Mouse (Mus musculus) B cell, adult 2 months (primary cell): ENCODE measurements around the gene Gas8.
"Not testable (repeated sequence)": the region's sequence is repeated elsewhere in the genome, so short reads cannot be mapped to it uniquely, and the experiment has no call there.

ENCODE experiments used
- DNase-seq, 2 experiments: peaks; one replicate each; pipeline ENCODE4 v3.0.0; 2022

Gas8 gene

GRCm38 (mm10) chr8:123515540-123515897, 3.1 kb upstream of the Gas8 start:
- DNase-seq, result peak; percentile 5 to 9

- DNase-seq, result no peak
Observed at GRCm38 (mm10) chr8:123516596-123516995, 2.0 kb upstream of the Gas8 start.

- no peak for DNase-seq
Observed at GRCm38 (mm10) chr8:123518172-123518571, 462 bp upstream of the Gas8 start.

GRCm38 (mm10) chr8:123520048-123520447, 1.4 kb downstream of the Gas8 start:
- not testable (repeated sequence) for DNase-seq

- DNase-seq, result no peak
Observed at GRCm38 (mm10) chr8:123527720-123528489, 9.3 kb downstream of the Gas8 start.

- DNase-seq, result no peak
Observed at GRCm38 (mm10) chr8:123536242-123536989, 17.8 kb downstream of the Gas8 start.

- DNase-seq, result no peak
Observed at GRCm38 (mm10) chr8:123536990-123537380, 18.4 kb downstream of the Gas8 start.

- peak; percentile 62 to 63 for DNase-seq
Observed at GRCm38 (mm10) chr8:123537641-123538040, 19.0 kb downstream of the Gas8 start.

GRCm38 (mm10) chr8:123564221-123564620, 45.6 kb downstream of the Gas8 start:
- not testable (repeated sequence) for DNase-seq

- peak; percentile 48 for DNase-seq
Observed at GRCm38 (mm10) chr8:123575386-123575785, 56.8 kb downstream of the Gas8 start.
